Mouse (Mus musculus) cerebellum, adult (tissue): ENCODE results near the gene Celf2.
A peak's percentile ranks its signal among the peaks of the same experiment; 100 is the strongest.

ENCODE experiments used
- ATAC-seq: cut with Nextera tagmentation; 2 replicates; pipeline ENCODE4 v1.9.2; 2017; ENCODE audit warnings: mild to moderate bottlenecking, moderate library complexity, mixed read lengths; ENCODE audit not compliant: insufficient number of reproducible peaks, low FRiP score, low TSS enrichment

Celf2 gene

GRCm38 (mm10) chr2:7045531-7045930 is 463.8 kb downstream of the Celf2 start:
- no peak for ATAC-seq

GRCm38 (mm10) chr2:7043770-7044459 is 465.4 kb downstream of the Celf2 start:
- ATAC-seq, result no peak

- ATAC-seq, result no peak
Measured at GRCm38 (mm10) chr2:7040940-7041339, 468.4 kb downstream of the Celf2 start.

GRCm38 (mm10) chr2:7038991-7039390 is 470.4 kb downstream of the Celf2 start:
- ATAC-seq, result no peak

GRCm38 (mm10) chr2:7031389-7031788 is 478.0 kb downstream of the Celf2 start:
- ATAC-seq, result no peak

- ATAC-seq, result no peak
Measured at GRCm38 (mm10) chr2:7026737-7027136, 482.6 kb downstream of the Celf2 start.

- ATAC-seq, result no peak
Measured at GRCm38 (mm10) chr2:7025594-7025993, 483.8 kb downstream of the Celf2 start.

GRCm38 (mm10) chr2:7022184-7022583 is 487.2 kb downstream of the Celf2 start:
- ATAC-seq, result no peak

GRCm38 (mm10) chr2:7017384-7018113 is 491.8 kb downstream of the Celf2 start:
- ATAC-seq, result no peak

GRCm38 (mm10) chr2:7013126-7013525 is 496.2 kb downstream of the Celf2 start:
- ATAC-seq, result no peak

- no peak for ATAC-seq
Measured at GRCm38 (mm10) chr2:7006816-7007215, 502.5 kb downstream of the Celf2 start.

GRCm38 (mm10) chr2:7001967-7002366 is 507.4 kb downstream of the Celf2 start:
- ATAC-seq, result peak; percentile 99

- ATAC-seq, result no peak
Measured at GRCm38 (mm10) chr2:6991010-6991421, 518.3 kb downstream of the Celf2 start.

- ATAC-seq, result no peak
Measured at GRCm38 (mm10) chr2:6985706-6986105, 523.7 kb downstream of the Celf2 start.

- ATAC-seq, result no peak
Measured at GRCm38 (mm10) chr2:6983902-6984301, 525.5 kb downstream of the Celf2 start.

- ATAC-seq, result no peak
Measured at GRCm38 (mm10) chr2:6976300-6976699, 533.1 kb downstream of the Celf2 start.

GRCm38 (mm10) chr2:6969228-6969627 is 540.1 kb downstream of the Celf2 start:
- no peak for ATAC-seq

GRCm38 (mm10) chr2:6965243-6965642 is 544.1 kb downstream of the Celf2 start:
- ATAC-seq, result no peak

- ATAC-seq, result no peak
Measured at GRCm38 (mm10) chr2:6950702-6951101, 558.7 kb downstream of the Celf2 start.

- ATAC-seq, result no peak
Measured at GRCm38 (mm10) chr2:6945638-6946415, 563.5 kb downstream of the Celf2 start.

- ATAC-seq, result no peak
Measured at GRCm38 (mm10) chr2:6943651-6944050, 565.7 kb downstream of the Celf2 start.
